Mouse (Mus musculus): ENCODE results near the gene Pax7.

- TF ChIP-seq GATA1 (IDR thresholded peaks at IDR 0.05; ENCODE audit: low read length), result no peak
- TF ChIP-seq TAL1 (IDR thresholded peaks at IDR 0.05; ENCODE audit: low read length), result no peak
These were observed 581 bp upstream of the Pax7 start for GRCm38 (mm10) chr4:139833817-139834401.

Measured in erythroblast, embryonic 14.5 days (primary cell).